Mouse (Mus musculus) cerebellum, adult 2 months (tissue): ENCODE measurements around the gene Zfp341. TPM values are rescaled to one million over a fixed set of nuclear protein-coding genes. Genes with fewer than 3 reads are reported as not detected.

Experiments used
- DNase-seq, 2 experiments: peaks; one replicate each; pipeline ENCODE4 v3.0.0; 2021
- H3K27ac ChIP-seq: fragments of 200-500 bp; 2 replicates; pipeline ENCODE4 v1.5.1; 2012; ENCODE audit warnings: low read length, control low read depth, inconsistent platforms; ENCODE audit not compliant: insufficient read depth
- H3K27me3 ChIP-seq: fragments of 200-500 bp; 2 replicates; pipeline ENCODE4 v1.6.1; 2012; ENCODE audit warnings: inconsistent platforms, mild to moderate bottlenecking, low read length, moderate library complexity; ENCODE audit not compliant: control insufficient read depth, insufficient read depth
- H3K4me1 ChIP-seq: fragments of 200-500 bp; 2 replicates; pipeline ENCODE4 v1.6.1; 2011; ENCODE audit warnings: low read length; ENCODE audit not compliant: control insufficient read depth, insufficient read depth
- H3K4me3 ChIP-seq: fragments of 200-500 bp; replicated peaks from 2 replicates; pipeline ENCODE3; 2011; ENCODE audit warnings: mild to moderate bottlenecking, low read depth, low read length, control low read depth; ENCODE audit not compliant: insufficient read depth
- CTCF ChIP-seq: fragments of 200-500 bp; IDR thresholded peaks from 2 replicates; pipeline ENCODE4 v1.5.1; 2011; ENCODE audit warnings: low read depth, mild to moderate bottlenecking, control low read depth, low read length, moderate library complexity, borderline replicate concordance; ENCODE audit not compliant: insufficient read depth
- POLR2A ChIP-seq: fragments of 200-500 bp; IDR thresholded peaks from 2 replicates; pipeline ENCODE4 v1.6.1; 2011; ENCODE audit warnings: low read length, control low read depth, borderline replicate concordance; ENCODE audit not compliant: insufficient read depth
- WGBS: fragments of 180-500 bp; shearing (Covaris S2); methylation state at CpG from one replicate; pipeline ENCODE4 v1.1.7; 2018; 5-methylcytosine and 5-hydroxymethylcytosine counted together
- polyA plus RNA-seq: library from polyadenylated mRNA; depleted of rRNA; stranded (reverse); fragments of >200 nt; gene quantifications from 2 replicates; pipeline ENCODE4 v1.2.3, GENCODE M21; 2012

Zfp341 gene
- polyA plus RNA-seq, 1 experiment: 11.5 TPM

DNA sequence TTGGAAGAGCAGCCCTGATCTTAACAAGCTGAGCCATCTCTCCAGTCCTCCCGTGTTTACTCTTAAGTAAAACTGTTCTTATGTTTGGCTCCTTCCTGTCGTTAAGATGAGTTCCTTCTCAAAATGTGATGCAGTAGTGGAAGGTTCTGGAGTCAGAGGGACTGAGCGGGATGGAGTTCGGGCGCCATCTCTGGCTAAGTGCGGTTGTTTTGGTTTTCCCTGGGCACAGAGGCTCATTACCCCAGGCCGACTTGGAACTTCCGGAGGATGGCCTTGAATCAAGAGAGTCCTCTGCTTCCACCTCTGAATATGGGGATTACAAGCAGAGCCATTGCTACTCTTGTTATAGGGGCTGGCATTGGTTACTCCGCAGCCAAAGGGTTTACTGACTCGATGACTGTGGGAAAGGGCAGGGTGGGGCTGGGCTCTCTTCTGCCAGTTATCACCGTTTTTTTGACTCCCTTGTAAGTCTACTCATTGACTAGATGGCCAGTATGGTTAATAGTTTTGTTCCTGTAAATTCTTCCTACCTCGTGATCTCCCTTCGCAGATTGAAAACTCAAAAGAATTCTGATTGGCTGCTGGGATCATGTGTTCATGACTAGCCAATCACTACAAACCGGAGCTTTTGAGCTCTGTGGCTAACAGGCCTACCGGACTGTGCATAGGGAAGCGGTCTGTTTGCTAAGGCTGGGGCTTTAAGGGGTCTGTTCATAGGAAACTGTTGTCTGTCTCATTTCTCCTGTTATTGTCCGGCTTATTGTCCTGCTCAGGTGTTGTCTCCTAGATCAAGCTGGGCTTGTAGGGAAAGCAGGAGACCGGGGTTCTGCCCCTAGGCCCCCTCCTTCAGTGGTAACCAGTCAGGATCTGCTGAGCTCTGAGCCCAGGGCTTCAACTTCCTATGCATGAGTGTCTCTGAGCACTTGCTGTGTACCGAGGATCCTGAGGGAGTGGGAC lies 63.8 kb downstream of the Zfp341 start:
- TF ChIP-seq CTCF: no peak
- TF ChIP-seq POLR2A: peak; percentile 50; the same call in 1 of the 2 replicates
- Histone ChIP-seq H3K27ac (peak overlapping the region; percentile 82), H3K4me3 (peak overlapping the region; percentile 29), H3K27me3 (no peaks in the 10 kb centered on the region), H3K4me1 (peaks cover 19% of the 10 kb centered on the region)
- WGBS: 52% methylated on average over 19 of the region's 19 CpGs
- peak; percentile 67 to 76 for DNase-seq

DNA sequence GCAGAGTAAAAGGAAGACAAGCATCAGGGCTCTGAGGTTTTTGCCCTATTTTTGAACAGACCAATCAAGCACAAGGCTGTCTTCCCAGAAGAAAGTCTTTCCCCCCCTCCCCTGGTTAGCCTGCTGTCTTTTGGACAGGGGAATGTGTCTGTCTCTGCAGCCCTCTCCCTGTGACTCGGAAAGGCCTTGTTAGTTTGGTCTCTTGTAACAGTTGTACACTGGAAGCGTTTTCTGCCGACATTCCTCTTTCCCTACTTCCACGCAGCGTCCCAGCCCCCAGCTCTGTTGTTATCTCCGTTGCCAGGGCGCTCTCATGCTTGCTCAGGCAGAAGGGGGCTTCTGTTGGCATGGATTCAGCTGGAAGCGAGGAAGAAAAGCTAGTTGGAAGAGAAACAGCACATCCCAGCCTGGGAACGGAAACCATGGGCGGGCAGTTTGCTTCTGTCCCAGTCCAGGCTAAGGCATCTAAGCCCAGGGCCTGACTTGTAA lies 64.6 kb downstream of the Zfp341 start:
- H3K27ac ChIP-seq: peak overlapping the region; percentile 82
- H3K4me1 ChIP-seq: peaks cover 25% of the 10 kb centered on the region
- no peak for TF ChIP-seq POLR2A
- TF ChIP-seq CTCF: no peak
- peak; percentile 53 to 63 for DNase-seq
- no peaks in the 10 kb centered on the region for H3K27me3 ChIP-seq
- 6% methylated on average over 10 of the region's 10 CpGs for WGBS
- peak overlapping the region; percentile 3 for H3K4me3 ChIP-seq

DNA sequence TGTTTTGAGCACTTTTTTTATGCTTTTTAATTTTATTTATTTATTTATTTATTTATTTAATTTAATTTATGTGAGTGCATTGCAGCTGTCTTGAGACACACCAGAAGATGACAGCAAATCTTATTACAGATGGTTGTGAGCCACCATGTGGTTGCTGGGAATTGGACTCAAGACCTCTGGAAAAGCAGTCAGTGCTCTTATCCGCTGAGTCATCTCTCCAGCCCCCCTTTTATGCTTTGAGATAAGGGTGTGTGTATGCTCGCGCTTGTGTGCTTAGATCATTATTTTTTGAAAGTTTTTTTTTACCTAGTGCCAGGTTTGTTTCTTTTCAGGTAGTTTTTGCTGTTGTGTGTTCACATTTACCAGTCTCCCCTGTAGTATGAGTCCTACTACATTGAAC lies 65.9 kb downstream of the Zfp341 start:
- H3K27ac ChIP-seq: no peak overlapping the region
- 85% methylated on average over 3 of the region's 3 CpGs for WGBS
- no peak overlapping the region for H3K4me3 ChIP-seq
- no peaks in the 10 kb centered on the region for H3K27me3 ChIP-seq
- TF ChIP-seq CTCF: no peak
- no peak for TF ChIP-seq POLR2A
- H3K4me1 ChIP-seq: peaks cover 27% of the 10 kb centered on the region
- DNase-seq: no peak

DNA sequence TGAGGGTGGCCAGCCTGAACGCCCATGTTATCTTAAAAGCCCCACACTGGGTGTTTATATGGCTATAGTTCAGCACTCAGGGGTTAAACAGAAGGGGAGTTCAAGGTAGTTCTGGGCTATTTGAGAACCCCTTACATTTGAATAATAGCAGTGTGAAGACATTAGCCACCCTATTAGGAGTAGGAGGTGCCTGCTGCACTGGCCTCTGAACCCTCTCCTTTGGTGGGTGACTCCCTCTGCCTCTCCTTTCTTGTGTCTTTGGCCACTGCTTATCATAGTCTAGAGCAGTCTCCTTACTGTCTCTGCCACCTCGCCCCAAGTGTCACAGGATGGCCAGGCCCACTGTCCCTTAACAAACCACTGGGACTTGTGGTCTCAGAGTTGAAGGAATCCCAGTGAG lies 67.2 kb downstream of the Zfp341 start:
- WGBS: 93% methylated on average over 2 of the region's 2 CpGs
- no peak overlapping the region for H3K27ac ChIP-seq
- H3K4me3 ChIP-seq: no peak overlapping the region

DNA sequence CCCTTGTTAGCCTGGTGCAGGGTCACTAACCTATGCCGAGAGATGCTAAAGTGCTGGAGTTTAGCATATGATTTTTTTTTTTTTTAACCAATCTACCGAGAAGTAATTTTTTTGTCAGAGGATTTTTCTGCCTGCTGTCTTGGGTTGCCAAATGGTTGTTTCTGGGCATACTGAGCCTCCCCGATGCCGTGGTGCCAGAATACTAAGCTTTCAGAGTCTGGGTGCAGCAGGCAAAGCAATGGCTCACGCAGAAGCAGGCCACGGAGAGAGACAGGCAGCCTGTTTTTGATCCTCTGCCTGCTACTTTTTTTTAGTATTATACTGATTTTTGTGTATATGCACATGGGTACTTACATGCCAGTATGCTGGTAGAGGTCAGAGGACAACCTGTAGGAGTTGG lies 67.8 kb downstream of the Zfp341 start:
- H3K27me3 ChIP-seq: no peaks in the 10 kb centered on the region
- DNase-seq: no peak
- no peak overlapping the region; the same call in 1 of the 2 replicates for H3K27ac ChIP-seq
- TF ChIP-seq CTCF: no peak
- no peak for TF ChIP-seq POLR2A
- WGBS: 17% methylated on average over 6 of the region's 6 CpGs
- no peak overlapping the region for H3K4me3 ChIP-seq
- H3K4me1 ChIP-seq: peaks cover 28% of the 10 kb centered on the region

More for the DNA sequence above, 67.2 kb downstream of the Zfp341 start:
- Histone ChIP-seq H3K4me1 (peaks cover 27% of the 10 kb centered on the region), H3K27me3 (no peaks in the 10 kb centered on the region)
- no peak for TF ChIP-seq POLR2A
- no peak for TF ChIP-seq CTCF
- no peak for DNase-seq

DNA sequence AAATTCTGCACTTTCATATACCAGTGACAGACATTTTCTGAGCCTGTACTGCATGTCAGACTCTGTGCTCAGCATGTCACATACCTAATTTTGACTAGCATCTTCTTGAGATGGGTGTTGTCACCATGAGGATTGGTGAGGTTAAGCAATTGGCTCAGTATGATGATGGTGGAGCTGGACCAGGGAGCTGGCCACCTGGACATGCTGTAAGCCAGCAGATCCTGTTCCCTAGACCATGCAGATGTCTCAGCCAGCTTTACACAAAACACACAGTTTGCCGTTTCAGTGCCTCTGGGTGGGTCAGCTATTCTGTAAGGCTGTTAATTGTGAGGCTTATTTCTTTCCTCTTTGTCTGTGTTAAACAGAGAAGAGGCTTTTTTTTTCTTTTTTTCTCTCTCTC lies 69.6 kb downstream of the Zfp341 start:
- Histone ChIP-seq H3K27ac (no peak overlapping the region), H3K4me1 (peaks cover 24% of the 10 kb centered on the region), H3K4me3 (no peak overlapping the region), H3K27me3 (no peaks in the 10 kb centered on the region)
- WGBS: 0% methylated on average over 1 of the region's 1 CpGs
- no peak for TF ChIP-seq CTCF
- no peak for TF ChIP-seq POLR2A
- DNase-seq: peak in 1 of 2 experiments; percentile 54

DNA sequence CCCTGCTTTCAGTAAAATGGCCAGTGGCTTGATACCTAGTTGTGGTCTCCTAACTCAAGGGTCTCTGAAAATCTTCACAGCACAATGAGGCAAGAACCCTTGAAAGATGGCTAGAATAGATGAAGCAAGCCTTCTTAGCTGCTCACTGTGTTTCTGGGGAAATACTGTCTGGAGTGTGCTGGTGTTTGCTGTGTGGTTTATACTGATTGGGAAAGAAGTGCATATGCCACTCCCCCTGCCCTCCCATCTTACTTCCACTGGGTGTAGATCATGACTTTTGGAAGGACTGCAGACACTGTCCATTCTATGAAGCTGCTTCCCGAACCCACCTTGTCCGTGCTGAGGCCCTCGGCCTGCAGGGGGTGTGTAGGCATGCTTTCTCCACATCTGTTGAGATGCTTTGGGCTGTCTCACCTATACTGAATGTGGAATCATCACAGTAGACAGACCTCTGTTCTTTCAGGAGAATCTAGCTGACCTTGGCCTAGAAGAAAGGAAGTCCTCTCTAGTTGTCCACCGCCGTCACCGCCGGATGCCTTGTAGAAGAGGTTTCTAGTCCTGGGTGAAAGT lies 71.9 kb downstream of the Zfp341 start:
- TF ChIP-seq POLR2A (no peak), CTCF (no peak)
- WGBS: 95% methylated on average over 7 of the region's 7 CpGs
- DNase-seq: no peak
- Histone ChIP-seq H3K27me3 (no peaks in the 10 kb centered on the region), H3K4me1 (peaks cover 45% of the 10 kb centered on the region), H3K4me3 (no peak overlapping the region), H3K27ac (no peak overlapping the region)

DNA sequence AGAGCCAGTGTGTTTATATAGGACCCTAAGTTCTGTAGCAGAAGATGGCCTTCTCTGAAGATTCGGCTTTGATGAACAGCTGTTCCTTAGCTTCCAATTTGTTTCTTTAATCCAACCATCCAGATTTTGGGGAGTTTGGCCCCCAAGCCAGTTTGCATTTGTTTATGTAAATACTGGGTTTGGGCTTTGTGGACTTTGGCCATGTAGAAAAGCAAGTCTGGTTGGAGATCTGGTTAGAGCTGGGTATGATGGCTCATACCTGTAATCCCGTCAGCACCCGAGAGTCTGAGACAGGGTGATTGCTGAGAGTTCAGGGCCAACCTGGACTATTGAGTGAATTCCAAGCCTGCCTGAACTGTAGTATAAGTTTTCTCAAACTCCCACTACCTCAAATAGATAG lies 72.7 kb downstream of the Zfp341 start:
- Histone ChIP-seq H3K27me3 (no peaks in the 10 kb centered on the region), H3K4me1 (peaks cover 53% of the 10 kb centered on the region), H3K27ac (no peak overlapping the region), H3K4me3 (no peak overlapping the region)
- no peak for TF ChIP-seq CTCF
- no peak for TF ChIP-seq POLR2A
- WGBS: 86% methylated on average over 3 of the region's 3 CpGs
- DNase-seq: no peak
